Mouse (Mus musculus) embryonic facial prominence, embryonic 14.5 days (tissue): ENCODE measurements around the gene Cep131. TPM values are rescaled to one million over a fixed set of nuclear protein-coding genes. Genes with fewer than 3 reads are reported as not detected.

ENCODE experiments used
- ATAC-seq: fragments of 200-750 bp; cut with Nextera tagmentation; 2 replicates; pipeline ENCODE4 v1.8.0; 2017; ENCODE audit warnings: low read depth, moderate number of reproducible peaks, moderate TSS enrichment
- DNase-seq: peaks from one replicate; pipeline ENCODE4 v3.0.0-alpha.2; 2015; ENCODE audit warnings: low spot score
- H3K27ac ChIP-seq: fragments of 300-500 bp; sonication (generic); replicated peaks from 2 replicates; pipeline ENCODE4 v1.5.1; 2014; ENCODE audit warnings: low read depth, mild to moderate bottlenecking, low read length, moderate library complexity
- H3K27me3 ChIP-seq: fragments of 300-500 bp; sonication (generic); replicated peaks from 2 replicates; pipeline ENCODE4 v1.6.1; 2014; ENCODE audit warnings: low read length; ENCODE audit not compliant: control insufficient read depth, insufficient read depth
- H3K36me3 ChIP-seq: fragments of 300-500 bp; sonication (generic); 2 replicates; pipeline ENCODE4 v1.6.1; 2014; ENCODE audit warnings: low read length, mixed read lengths; ENCODE audit not compliant: control insufficient read depth, insufficient read depth
- H3K4me1 ChIP-seq: fragments of 300-500 bp; sonication (generic); 2 replicates; pipeline ENCODE4 v1.6.1; 2014; ENCODE audit warnings: antibody characterized with exemption, low read length; ENCODE audit not compliant: control insufficient read depth, insufficient read depth
- H3K4me2 ChIP-seq: fragments of 300-500 bp; sonication (generic); 2 replicates; pipeline ENCODE4 v1.6.1; 2014; ENCODE audit warnings: low read depth, mild to moderate bottlenecking, low read length, moderate library complexity, mixed read lengths
- H3K4me3 ChIP-seq: fragments of 300-500 bp; sonication (generic); 2 replicates; pipeline ENCODE4 v1.5.1; 2014; ENCODE audit warnings: low read depth, mild to moderate bottlenecking, low read length
- H3K9ac ChIP-seq: fragments of 300-500 bp; sonication (generic); 2 replicates; pipeline ENCODE4 v1.6.1; 2014; ENCODE audit warnings: low read depth, mild to moderate bottlenecking, low read length, moderate library complexity, mixed read lengths
- H3K9me3 ChIP-seq: fragments of 300-500 bp; sonication (generic); 2 replicates; pipeline ENCODE4 v1.6.1; 2016; ENCODE audit warnings: low read length; ENCODE audit not compliant: control insufficient read depth
- WGBS: fragments of 180-500 bp; shearing (Covaris S2); extraction: QIAGEN DNeasy Blood & Tissue Kit; methylation state at CpG from one replicate; pipeline ENCODE4 v1.1.7; 2014; 5-methylcytosine and 5-hydroxymethylcytosine counted together
- polyA plus RNA-seq: library from polyadenylated mRNA; unstranded; fragments of >200 nt; fragmentation: Nextera tagmentation; extraction: Ambion mirVana; gene quantifications from 2 replicates; pipeline ENCODE4 v1.2.1, GENCODE M21; 2014

The Cep131 gene
- polyA plus RNA-seq, 1 experiment from 2014 or later, result 28.2 TPM

GRCm38 (mm10) chr11:120067834-120068233 lies 18.8 kb downstream of the Cep131 start:
- H3K4me2 ChIP-seq, result no peak overlapping the region
- H3K27ac ChIP-seq, result no peak overlapping the region
- ATAC-seq (no peak), DNase-seq (no peak)
- H3K4me1 ChIP-seq, result no peaks in the 10 kb centered on the region
- no peaks in the 10 kb centered on the region for H3K9me3 ChIP-seq
- no peak overlapping the region for H3K9ac ChIP-seq
- no peak overlapping the region for H3K4me3 ChIP-seq
- H3K36me3 ChIP-seq, result peaks cover 79% of the 10 kb centered on the region
- no peaks in the 10 kb centered on the region for H3K27me3 ChIP-seq
- WGBS, result 61% methylated on average over 14 of the region's 17 CpGs

- DNase-seq (peak; percentile 74), ATAC-seq (peak; percentile 63)
- 41% methylated on average over 8 of the region's 10 CpGs for WGBS
- Histone ChIP-seq H3K4me1 (no peaks in the 10 kb centered on the region), H3K27ac (no peak overlapping the region), H3K4me3 (no peak overlapping the region), H3K4me2 (no peak overlapping the region), H3K9me3 (no peaks in the 10 kb centered on the region), H3K27me3 (no peaks in the 10 kb centered on the region), H3K36me3 (peaks cover 54% of the 10 kb centered on the region), H3K9ac (no peak overlapping the region)
These were observed 21.3 kb downstream of the Cep131 start for GRCm38 (mm10) chr11:120065291-120065690.

DNA sequence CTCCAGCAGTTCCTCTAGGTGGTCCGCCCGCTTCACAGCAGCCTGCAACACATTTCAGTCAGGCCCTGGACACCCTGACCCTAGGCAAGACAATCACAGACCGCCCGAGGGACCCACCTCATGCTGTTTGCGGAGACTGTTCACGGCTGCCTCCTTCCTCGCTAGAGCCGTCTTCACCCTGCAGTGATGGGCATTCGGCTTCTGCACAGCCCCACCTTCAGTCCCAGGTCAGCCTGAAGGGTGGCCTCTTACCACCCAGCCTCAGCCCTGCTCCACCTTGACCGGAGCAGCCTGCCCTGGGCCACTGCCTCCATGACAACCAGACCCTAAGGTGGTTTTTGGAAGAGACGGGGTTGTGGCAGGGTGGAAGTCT lies 22.0 kb downstream of the Cep131 start:
- no peak overlapping the region for H3K9ac ChIP-seq
- no peak for ATAC-seq
- H3K4me1 ChIP-seq, result no peaks in the 10 kb centered on the region
- 89% methylated on average over 11 of the region's 11 CpGs for WGBS
- H3K36me3 ChIP-seq, result peaks cover 47% of the 10 kb centered on the region
- no peaks in the 10 kb centered on the region for H3K27me3 ChIP-seq
- H3K4me2 ChIP-seq, result no peak overlapping the region
- no peaks in the 10 kb centered on the region for H3K9me3 ChIP-seq
- H3K4me3 ChIP-seq, result no peak overlapping the region
- no peak overlapping the region for H3K27ac ChIP-seq
- DNase-seq, result no peak

GRCm38 (mm10) chr11:120064006-120064667 lies 22.5 kb downstream of the Cep131 start:
- DNase-seq, result no peak
- H3K27ac ChIP-seq, result no peak overlapping the region
- H3K4me3 ChIP-seq, result no peak overlapping the region
- H3K36me3 ChIP-seq, result peaks cover 46% of the 10 kb centered on the region
- WGBS, result 89% methylated on average over 13 of the region's 13 CpGs
- no peak for ATAC-seq
- H3K27me3 ChIP-seq, result no peaks in the 10 kb centered on the region
- no peak overlapping the region for H3K9ac ChIP-seq
- H3K4me2 ChIP-seq, result no peak overlapping the region
- no peaks in the 10 kb centered on the region for H3K4me1 ChIP-seq
- no peaks in the 10 kb centered on the region for H3K9me3 ChIP-seq

GRCm38 (mm10) chr11:120063326-120063725 lies 23.3 kb downstream of the Cep131 start:
- DNase-seq, result no peak
- Histone ChIP-seq H3K36me3 (peaks cover 43% of the 10 kb centered on the region), H3K4me2 (no peak overlapping the region), H3K4me3 (no peak overlapping the region), H3K27me3 (no peaks in the 10 kb centered on the region), H3K27ac (no peak overlapping the region), H3K9me3 (no peaks in the 10 kb centered on the region), H3K4me1 (no peaks in the 10 kb centered on the region), H3K9ac (no peak overlapping the region)
- 78% methylated on average over 5 of the region's 5 CpGs for WGBS
- ATAC-seq, result no peak

GRCm38 (mm10) chr11:120060634-120061033 lies 26.0 kb downstream of the Cep131 start:
- no peak overlapping the region for H3K9ac ChIP-seq
- ATAC-seq, result no peak
- H3K4me1 ChIP-seq, result no peaks in the 10 kb centered on the region
- peaks cover 18% of the 10 kb centered on the region for H3K36me3 ChIP-seq
- H3K27ac ChIP-seq, result no peak overlapping the region
- DNase-seq, result no peak
- H3K4me2 ChIP-seq, result no peak overlapping the region
- H3K9me3 ChIP-seq, result no peaks in the 10 kb centered on the region
- 73% methylated on average over 8 of the region's 8 CpGs for WGBS
- H3K4me3 ChIP-seq, result no peak overlapping the region
- no peaks in the 10 kb centered on the region for H3K27me3 ChIP-seq

- ATAC-seq (no peak), DNase-seq (no peak)
- 72% methylated on average over 12 of the region's 12 CpGs for WGBS
- peaks cover 4% of the 10 kb centered on the region; the same call in 1 of the 2 replicates for H3K4me1 ChIP-seq
- no peaks in the 10 kb centered on the region for H3K9me3 ChIP-seq
- H3K36me3 ChIP-seq, result no peaks in the 10 kb centered on the region
- H3K4me2 ChIP-seq, result no peak overlapping the region
- H3K27ac ChIP-seq, result no peak overlapping the region
- no peak overlapping the region for H3K9ac ChIP-seq
- no peaks in the 10 kb centered on the region for H3K27me3 ChIP-seq
- H3K4me3 ChIP-seq, result no peak overlapping the region
These were observed 30.5 kb downstream of the Cep131 start for GRCm38 (mm10) chr11:120055953-120056732.

DNA sequence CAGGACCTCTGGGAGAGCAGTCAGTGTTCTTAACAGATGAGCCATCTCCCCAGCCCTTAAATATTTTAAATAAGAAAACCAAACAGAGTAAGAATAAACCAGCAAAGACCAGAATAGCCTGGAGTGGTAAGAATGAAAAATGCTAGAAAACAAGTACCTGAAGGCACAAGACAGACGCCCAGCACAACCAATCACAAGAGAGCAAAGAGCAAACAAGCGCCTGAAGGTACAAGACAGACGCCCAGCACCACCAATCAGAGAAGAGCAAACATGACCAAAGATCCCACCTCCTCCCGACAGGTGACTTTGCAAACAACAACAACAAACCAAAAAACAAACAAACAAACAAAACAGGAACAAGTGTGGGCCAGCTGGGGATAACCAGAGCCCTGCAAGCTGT lies 32.8 kb downstream of the Cep131 start:
- H3K4me3 ChIP-seq, result no peak overlapping the region

More for the DNA sequence above, 32.8 kb downstream of the Cep131 start:
- H3K36me3 ChIP-seq, result no peaks in the 10 kb centered on the region
- ATAC-seq (no peak), DNase-seq (no peak)
- WGBS, result 80% methylated on average over 4 of the region's 4 CpGs
- H3K27ac ChIP-seq, result no peak overlapping the region
- peaks cover 3% of the 10 kb centered on the region; the same call in 1 of the 2 replicates for H3K27me3 ChIP-seq
- no peaks in the 10 kb centered on the region for H3K9me3 ChIP-seq
- H3K9ac ChIP-seq, result no peak overlapping the region
- peaks cover 4% of the 10 kb centered on the region; the same call in 1 of the 2 replicates for H3K4me1 ChIP-seq
- no peak overlapping the region for H3K4me2 ChIP-seq
